Comparison of ENCODE assay signal across 1 mouse cellular context in the genomic region with DNA sequence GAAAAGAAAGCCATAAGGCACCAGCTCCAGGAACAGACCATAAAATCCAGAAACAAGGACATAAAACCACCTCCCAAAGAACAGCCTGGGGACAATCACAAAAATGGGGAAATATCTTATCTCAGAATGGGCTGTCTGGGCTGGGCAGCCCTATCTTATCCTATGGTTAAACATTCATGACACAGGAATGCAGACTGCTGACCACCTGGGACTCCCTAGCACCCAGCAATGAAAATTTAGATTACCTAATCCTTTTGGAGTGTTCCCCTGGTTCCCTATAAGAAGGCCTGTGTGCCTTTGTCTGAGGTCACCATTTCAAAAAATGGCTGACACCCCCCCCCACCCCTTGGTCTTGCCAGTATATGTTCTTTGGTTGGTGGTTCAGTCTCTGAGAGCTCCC.
TF ChIP-seq lines count a peak whose summit lies in the region.

No protein-coding gene starts in this region.

TF ChIP-seq in CH12.LX, 34 proteins besides CTCF, POLR2A, EP300 and RAD21 (continued from another document):
- TF ChIP-seq TBP (conservative IDR thresholded peaks at IDR 0.05; ENCODE audit: low read depth, low read length) (no peak), MEF2A (IDR thresholded peaks at IDR 0.05; ENCODE audit: borderline replicate concordance, low read depth, low read length) (no peak), SMC3 (IDR thresholded peaks at IDR 0.05; ENCODE audit: low read depth, low read length) (no peak)
